ENCODE assay signal across 9 mouse cellular contexts in genomic region chr7:110728876-110729275, GRCm38 (mm10). TPM values are rescaled to one million over a fixed set of nuclear protein-coding genes. Genes with fewer than 3 reads are reported as not detected.
A peak's percentile ranks its signal among the peaks of the same experiment; 100 is the strongest.
DNase-seq lines count a peak whose midpoint lies in the region; TF ChIP-seq lines count a peak whose summit lies in the region.
"Had no signal": no experiment of that assay in that cellular context is flagged by ENCODE, and none has a peak within 500 bp of the region (broad histone marks: within the 10 kb centered on the region; RNA-seq: fewer than 3 reads in every experiment).

No protein-coding gene starts in this region.

- TF ChIP-seq POLR2A in bone marrow macrophage, adult 2 months (IDR thresholded peaks at IDR 0.05; ENCODE audit: borderline replicate concordance, low read depth, low read length), result no peak

- no peak overlapping the region for H3K4me3 ChIP-seq in bone marrow macrophage, adult 2 months (ENCODE audit: insufficient read depth, low read length)
- H3K4me3 ChIP-seq: limb, embryonic 15.5 days; stomach, embryonic 15.5 days had no signal

- peaks cover 2% of the 10 kb centered on the region for H3K4me1 ChIP-seq in bone marrow macrophage, adult 2 months (ENCODE audit: control insufficient read depth, insufficient read depth, low read length)

- DNase-seq in left cerebral cortex, postnatal 4 days, result peak; percentile 39
- no peak for DNase-seq in left cerebral cortex, adult 11 months (ENCODE audit: low spot score)
- peak; percentile 27 for DNase-seq in MEL-GATA-1-ER (ENCODE audit: extremely low read depth, low read depth)
- DNase-seq in kidney, postnatal 25 days, result peak; percentile 59 to 74
- peak; percentile 47 for DNase-seq in retina, postnatal 1 day
- no peak for DNase-seq in heart, adult 8-10 months (ENCODE audit: low spot score)

- intact Hi-C loops in left cerebral cortex, postnatal 4 days (cut with DNase I), result no loop called here

- peak; percentile 44; the same call in 1 of the 2 replicates for TF ChIP-seq CTCF in bone marrow macrophage, adult 2 months (IDR thresholded peaks at IDR 0.05; ENCODE audit: low read depth, low read length)

- no peak overlapping the region for H3K27ac ChIP-seq in bone marrow macrophage, adult 2 months (ENCODE audit: insufficient read depth, low read depth, low read length)
- H3K27ac ChIP-seq: limb, embryonic 15.5 days; stomach, embryonic 15.5 days had no signal

RNA-seq across cellular contexts. Expression of gene Ampd3, which starts 39.1 kb away (rescaled TPM):
- 10 to 100 TPM; 18.5 to 19.5 TPM for total RNA-seq in left cerebral cortex, postnatal 4 days (2021)
- 43.3 and 44.5 TPM in 2 replicates for polyA plus RNA-seq in bone marrow macrophage, adult 2 months (2012; ENCODE audit: insufficient read depth, insufficient read length, missing spikeins)
- total RNA-seq in heart, adult 8-10 months (2022), result 10 to 100 TPM; 28.4 to 42.8 (median 34.3) TPM

Comparison
In these comparisons a context has a peak if more than half of its experiments do, and no peak if none do; other contexts are left out.
1. DNase-seq: peak in left cerebral cortex, postnatal 4 days (single experiment), MEL-GATA-1-ER (single experiment), kidney, postnatal 25 days (2 of 2) and retina, postnatal 1 day (single experiment); none in left cerebral cortex, adult 11 months (single experiment) and heart, adult 8-10 months (single experiment).